Mouse (Mus musculus): Measurements from ENCODE around the gene Pgm5.

- TF ChIP-seq CTCF (IDR thresholded peaks at IDR 0.05; ENCODE audit: low read depth, low read length) (no peak), POLR2A (IDR thresholded peaks at IDR 0.05; ENCODE audit: borderline replicate concordance, low read depth, low read length) (no peak)
These were observed 45.9 kb downstream of the Pgm5 start for GRCm38 (mm10) chr19:24815661-24816221.

All from bone marrow macrophage, adult 2 months (primary cell).